Mouse (Mus musculus): ENCODE data around the gene Tgfbr3l. TPM values are rescaled to one million over a fixed set of nuclear protein-coding genes. Genes with fewer than 3 reads are reported as not detected.

Gene Tgfbr3l
- total RNA-seq, 2 experiments from 2014 or later: 0.44 to 2.1 TPM

DNA sequence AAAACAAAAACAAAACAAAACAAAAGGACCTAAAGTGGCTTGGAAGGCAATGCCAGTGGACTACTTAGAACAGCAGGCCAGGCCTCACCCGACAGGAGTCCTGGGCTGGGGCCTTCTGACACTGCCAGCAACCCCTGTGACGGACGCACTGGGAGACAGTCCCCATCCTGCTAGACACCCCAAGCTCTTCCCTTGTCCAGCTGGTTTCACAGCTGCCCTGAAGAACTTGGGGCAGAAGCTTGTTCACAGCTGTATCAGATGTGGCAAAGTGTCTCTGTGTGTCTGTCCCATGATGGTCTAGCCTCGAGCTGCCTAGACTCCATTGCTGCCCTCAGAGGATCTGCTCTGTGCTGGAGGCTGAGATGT, 11.8 kb downstream of the Tgfbr3l start:
- ATAC-seq (ENCODE audit: poor library complexity, severe bottlenecking): no peak

DNA sequence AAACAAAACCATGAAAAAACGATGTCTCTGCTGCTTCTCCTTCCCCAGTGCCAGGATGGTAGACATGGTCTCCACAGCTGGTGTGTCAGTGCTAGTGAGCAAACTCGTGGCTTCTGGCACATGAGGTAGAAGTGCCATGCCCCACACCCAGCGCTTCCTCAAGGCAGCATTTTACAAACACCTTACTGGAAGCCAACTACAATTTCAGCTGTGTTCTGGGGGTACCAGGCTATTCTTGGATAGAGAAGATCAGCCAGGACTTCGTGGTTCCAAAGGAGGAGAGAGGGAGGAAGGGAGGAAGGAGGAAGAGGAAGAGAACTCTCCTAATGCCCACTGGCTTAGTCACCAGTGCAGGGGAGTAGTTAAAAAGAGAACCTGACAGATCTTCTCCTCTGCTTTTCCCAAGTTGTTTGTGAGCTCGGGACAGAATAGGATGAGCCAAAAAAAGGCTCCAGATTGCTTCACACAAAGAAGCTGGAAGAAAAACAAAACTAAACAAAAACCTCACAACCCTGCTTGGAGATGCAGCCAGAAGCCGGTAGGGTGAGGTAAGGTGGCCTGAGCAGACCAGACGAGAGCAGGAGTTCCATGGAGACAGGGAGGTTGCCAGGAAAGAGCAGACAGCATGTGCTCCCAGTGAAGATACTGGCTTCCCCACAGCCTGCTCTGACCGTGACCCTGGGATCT, 15.2 kb downstream of the Tgfbr3l start:
- no peak for ATAC-seq (ENCODE audit: poor library complexity, severe bottlenecking)

DNA sequence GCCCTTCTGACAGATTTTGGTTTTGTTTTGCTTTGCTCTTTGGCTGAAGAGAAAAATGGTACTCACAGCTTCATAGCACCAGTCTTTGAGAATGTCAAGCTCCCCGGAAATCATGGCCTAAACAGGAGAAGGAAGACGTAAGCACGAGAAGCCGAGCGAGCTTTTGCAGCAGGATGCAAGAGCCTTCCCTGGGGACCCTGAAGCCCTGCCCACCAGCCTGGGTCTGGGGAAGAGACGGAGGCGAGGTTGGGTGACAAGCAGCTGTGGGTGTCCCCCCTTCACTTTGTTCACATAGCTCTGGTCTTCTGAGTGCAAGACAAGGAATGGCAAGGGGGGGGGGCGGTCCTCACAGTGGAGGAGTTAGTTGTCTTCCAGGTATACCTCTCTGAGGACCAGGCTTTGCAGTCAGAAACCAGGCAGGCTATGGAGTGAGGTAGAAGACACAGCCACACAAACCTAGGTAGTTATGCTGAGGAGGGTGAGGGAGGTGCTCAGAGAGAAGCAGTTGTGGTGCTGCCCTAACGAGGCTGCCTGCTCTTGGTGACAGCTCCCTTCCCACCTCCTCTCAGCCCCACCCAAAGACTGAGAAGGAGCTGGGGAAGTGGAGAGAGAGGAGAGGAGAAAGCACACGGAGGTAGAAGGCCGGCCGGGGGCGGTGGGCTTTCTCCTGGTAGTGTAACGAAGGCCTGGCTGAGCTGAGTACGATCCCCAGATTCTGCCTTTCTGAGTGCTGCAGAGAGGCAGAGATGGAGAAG, 17.3 kb downstream of the Tgfbr3l start:
- no peak for ATAC-seq (ENCODE audit: poor library complexity, severe bottlenecking)

DNA sequence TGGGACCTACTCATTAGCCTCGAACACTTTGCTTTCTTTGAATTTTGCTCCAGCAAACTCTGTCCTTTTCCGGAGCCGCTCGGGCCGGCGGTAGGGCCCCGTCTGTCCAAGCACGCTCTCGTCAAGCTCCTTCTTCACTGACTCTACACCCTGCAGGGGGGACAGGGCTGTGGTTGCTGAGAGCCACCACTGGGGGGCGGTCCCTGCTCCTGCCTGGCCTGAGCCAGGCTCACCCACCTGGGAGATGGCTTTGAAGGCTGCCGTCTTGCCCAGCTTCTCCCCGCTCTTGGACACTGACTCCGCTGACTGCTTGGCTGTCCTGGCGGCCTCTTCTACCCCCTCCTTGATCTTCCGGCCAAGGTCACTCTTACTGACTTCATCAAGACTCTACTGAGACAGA, 19.6 kb downstream of the Tgfbr3l start:
- peak; percentile 71 for ATAC-seq (ENCODE audit: poor library complexity, severe bottlenecking)

DNA sequence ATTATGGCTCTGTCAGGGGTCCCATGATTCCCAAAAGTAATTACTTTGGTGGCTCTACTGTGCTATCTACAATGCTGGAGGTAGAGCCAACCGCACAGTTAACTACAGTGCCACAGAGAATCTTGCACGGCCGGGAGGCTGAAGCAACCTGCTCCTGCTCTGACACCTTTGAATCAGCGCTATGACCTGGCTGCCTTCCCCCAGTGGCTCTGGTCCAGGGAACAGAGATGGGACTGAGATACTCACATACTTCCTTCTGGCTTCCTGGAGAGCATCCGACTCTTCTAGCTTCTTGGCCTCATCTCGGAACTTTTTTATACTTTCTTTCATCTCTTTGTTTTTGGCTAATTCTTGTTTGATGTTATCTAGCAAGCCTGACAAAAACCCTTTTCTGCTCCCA, 21.6 kb downstream of the Tgfbr3l start:
- no peak for ATAC-seq (ENCODE audit: poor library complexity, severe bottlenecking)

DNA sequence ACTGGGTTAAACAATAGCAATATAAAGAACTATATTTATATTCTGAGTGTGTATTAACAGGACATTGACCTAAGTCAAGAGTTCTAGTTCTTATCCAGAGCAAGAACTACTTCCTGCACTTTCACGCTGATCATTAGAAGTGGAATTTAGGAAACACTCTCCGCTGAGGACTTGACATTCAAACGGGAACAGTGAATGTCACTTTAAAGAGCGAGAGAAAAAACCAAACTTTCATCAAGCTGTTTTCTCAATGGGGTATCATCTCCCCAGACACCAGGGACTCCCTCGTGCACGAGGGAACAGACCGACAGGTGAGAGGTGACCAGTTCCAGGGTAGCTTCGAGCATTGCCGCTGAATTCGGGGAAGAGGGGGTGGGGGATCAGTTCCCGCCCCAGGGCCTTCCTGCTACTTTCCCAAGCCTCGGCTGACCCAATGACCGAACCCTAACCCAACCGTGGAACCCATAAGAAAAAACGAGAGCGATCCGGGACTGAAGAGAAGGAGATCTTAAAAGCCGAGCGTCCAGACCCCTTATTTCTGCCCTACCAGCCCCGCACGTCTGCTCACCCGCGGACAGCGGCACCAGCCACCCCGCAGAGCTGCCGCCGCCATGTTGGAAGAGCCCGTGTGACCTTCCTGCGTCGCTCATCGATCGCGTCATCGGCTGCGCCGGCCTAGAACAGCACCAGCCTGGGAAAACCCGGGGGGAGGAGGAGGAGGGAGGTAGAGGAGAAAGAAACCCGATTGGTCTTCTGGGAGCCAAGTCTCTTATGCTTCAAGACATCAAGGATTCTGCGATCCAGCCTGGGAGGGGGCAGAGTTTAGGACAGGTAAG, 27.5 kb downstream of the Tgfbr3l start, which contains the start of gene Timm44:
Gene Timm44 (minus strand): TSS at position 639 of the 836 bp plus-strand sequence.
- ATAC-seq (ENCODE audit: poor library complexity, severe bottlenecking): peak; percentile 100

DNA sequence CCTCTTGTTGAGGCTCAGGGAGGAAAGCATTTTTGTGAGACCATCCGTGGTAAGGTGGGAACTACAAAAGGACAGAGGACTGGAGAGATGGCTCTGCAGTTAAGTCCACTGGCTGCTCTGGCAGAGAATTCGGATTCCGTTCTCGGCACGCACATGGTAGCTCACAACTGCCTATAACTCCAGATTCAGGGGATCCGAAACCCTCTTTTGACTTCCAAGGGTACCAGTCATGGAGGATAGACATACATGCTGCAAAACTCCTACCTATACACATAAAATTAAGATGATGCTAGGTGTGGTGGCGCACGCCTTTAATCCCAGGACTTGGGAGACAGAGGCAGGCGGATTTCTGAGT, 28.1 kb downstream of the Tgfbr3l start:
- ATAC-seq (ENCODE audit: poor library complexity, severe bottlenecking): no peak

DNA sequence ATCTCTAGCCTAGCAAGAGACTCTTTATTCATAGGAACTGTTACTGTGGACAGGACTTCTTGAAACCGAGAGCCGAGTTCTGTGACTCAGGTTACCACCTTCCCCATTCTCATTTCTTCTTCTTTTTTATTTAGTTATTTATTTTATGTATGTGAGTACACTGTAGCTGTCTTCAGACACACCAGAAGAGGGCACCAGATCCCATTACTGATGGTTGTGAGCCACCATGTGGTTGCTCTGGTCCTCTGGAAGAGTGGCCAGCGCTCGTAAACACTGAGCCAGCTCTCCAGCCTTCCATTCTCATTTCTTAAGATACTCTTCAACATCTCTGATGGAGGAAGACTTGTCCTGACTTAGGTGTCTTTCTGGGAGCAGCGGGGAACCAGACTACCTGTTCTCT, 44.7 kb downstream of the Tgfbr3l start:
- no peak for ATAC-seq (ENCODE audit: poor library complexity, severe bottlenecking)

DNA sequence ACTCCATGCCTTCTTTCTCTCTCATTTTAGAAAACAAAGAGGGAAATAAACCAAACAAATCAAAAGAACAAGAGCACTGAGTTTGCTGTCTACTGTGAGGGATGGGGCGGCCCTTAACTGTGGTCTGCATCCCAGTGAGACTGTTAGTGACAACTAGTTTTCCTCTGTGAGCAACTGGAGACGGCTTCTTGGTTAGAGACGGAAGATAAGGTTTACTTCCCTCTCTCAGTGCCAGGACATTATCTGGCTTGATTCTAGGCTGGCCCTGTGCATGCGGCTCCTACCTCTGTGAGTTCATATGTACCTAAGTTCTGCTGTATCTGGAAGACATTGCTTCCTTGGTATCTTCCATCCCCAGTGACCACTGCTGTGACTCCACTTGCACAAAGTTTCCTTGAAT, 49.8 kb downstream of the Tgfbr3l start:
- ATAC-seq (ENCODE audit: poor library complexity, severe bottlenecking): no peak

Other genes starting within 250 kb of the Tgfbr3l start
- not detected in 2 replicates for gene Cd209f, start 142.4 kb upstream of the Tgfbr3l start, total RNA-seq (2015)
- gene Cd209f, start 142.4 kb upstream of the Tgfbr3l start, total RNA-seq (2017): 0.81 TPM in 1 of 2 replicates, not detected in the other
- gene Cd209g, start 114.1 kb upstream of the Tgfbr3l start, total RNA-seq (2015): not detected in 2 replicates
- not detected in 2 replicates for gene Cd209g, start 114.1 kb upstream of the Tgfbr3l start, total RNA-seq (2017)
- 3.6 and 4.1 TPM in 2 replicates for gene Evi5l, start 81.6 kb upstream of the Tgfbr3l start, total RNA-seq (2015)
- 4.5 and 6.0 TPM in 2 replicates for gene Evi5l, start 81.6 kb upstream of the Tgfbr3l start, total RNA-seq (2017)
- gene Prr36, start 30.8 kb upstream of the Tgfbr3l start, total RNA-seq (2015): 0.09 and 0.14 TPM in 2 replicates
- not detected in 2 replicates for gene Prr36, start 30.8 kb upstream of the Tgfbr3l start, total RNA-seq (2017)
- not detected in 2 replicates for gene Lrrc8e, start 21.4 kb upstream of the Tgfbr3l start, total RNA-seq (2015)
- gene Lrrc8e, start 21.4 kb upstream of the Tgfbr3l start, total RNA-seq (2017): not detected in 2 replicates
- gene Map2k7, start 9.5 kb upstream of the Tgfbr3l start, total RNA-seq (2015): 24.6 and 32.4 TPM in 2 replicates
- gene Map2k7, start 9.5 kb upstream of the Tgfbr3l start, total RNA-seq (2017): 27.1 and 32.4 TPM in 2 replicates
- gene Gm49320, start 9.3 kb upstream of the Tgfbr3l start, total RNA-seq (2015): not detected in 2 replicates
- 0.12 TPM in 1 of 2 replicates, not detected in the other for gene Gm49320, start 9.3 kb upstream of the Tgfbr3l start, total RNA-seq (2017)
- gene Snapc2, start 4.9 kb downstream of the Tgfbr3l start, total RNA-seq (2015): 17.1 and 19.3 TPM in 2 replicates
- gene Snapc2, start 4.9 kb downstream of the Tgfbr3l start, total RNA-seq (2017): 6.0 and 8.6 TPM in 2 replicates
- 0.91 and 1.9 TPM in 2 replicates for gene Ctxn1, start 11.1 kb downstream of the Tgfbr3l start, total RNA-seq (2015)
- 0.15 TPM in 1 of 2 replicates, not detected in the other for gene Ctxn1, start 11.1 kb downstream of the Tgfbr3l start, total RNA-seq (2017)
- gene Timm44, start 27.7 kb downstream of the Tgfbr3l start, total RNA-seq (2015): 42.1 and 45.2 TPM in 2 replicates
- 60.3 and 68.0 TPM in 2 replicates for gene Timm44, start 27.7 kb downstream of the Tgfbr3l start, total RNA-seq (2017)
- gene Ccl25, start 77.0 kb downstream of the Tgfbr3l start, total RNA-seq (2015): 14.0 and 18.8 TPM in 2 replicates
- gene Ccl25, start 77.0 kb downstream of the Tgfbr3l start, total RNA-seq (2017): 8.9 and 9.5 TPM in 2 replicates
- gene Elavl1, start 77.2 kb downstream of the Tgfbr3l start, total RNA-seq (2015): 86.6 and 92.7 TPM in 2 replicates
- gene Elavl1, start 77.2 kb downstream of the Tgfbr3l start, total RNA-seq (2017): 46.0 and 59.2 TPM in 2 replicates
- 1.2 and 1.9 TPM in 2 replicates for gene Cers4, start 244.8 kb downstream of the Tgfbr3l start, total RNA-seq (2015)
- 0.81 and 2.1 TPM in 2 replicates for gene Cers4, start 244.8 kb downstream of the Tgfbr3l start, total RNA-seq (2017)